1 mouse cellular context compared by ENCODE assay signal in the genomic region with DNA sequence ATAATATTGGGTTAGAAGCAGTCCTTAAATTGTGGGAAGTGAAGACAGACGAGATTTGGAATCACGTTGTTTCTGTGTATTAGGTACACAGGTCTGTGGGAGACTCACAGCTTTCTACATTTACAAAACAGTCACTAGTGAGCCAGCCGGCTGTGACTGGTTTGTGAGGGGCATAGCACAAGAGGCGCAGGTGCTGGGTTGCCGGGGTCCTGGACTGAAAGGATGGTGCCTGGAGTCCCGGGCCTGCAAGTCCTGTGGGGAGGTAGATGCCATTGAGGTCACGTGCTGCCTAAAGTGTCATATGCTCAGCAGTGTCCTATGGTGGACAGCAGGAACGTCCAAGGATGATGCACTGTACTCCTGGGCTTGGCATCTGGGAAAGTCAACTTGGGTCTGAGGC.
TF ChIP-seq lines count a peak whose summit lies in the region.

No protein-coding gene starts in this region.

TF ChIP-seq in MEL, 35 proteins besides CTCF, POLR2A, EP300 and RAD21 (continued from another document):
- TF ChIP-seq POLR2AphosphoS2 (IDR thresholded peaks at IDR 0.05; ENCODE audit: low read length) (no peak), TCF12 (IDR thresholded peaks at IDR 0.05; ENCODE audit: low read depth, low read length) (no peak), BHLHE40 (IDR thresholded peaks at IDR 0.05; ENCODE audit: borderline replicate concordance, low read depth, low read length) (no peak), TBP (IDR thresholded peaks at IDR 0.05; ENCODE audit: low read depth, low read length) (no peak), ZKSCAN1 (IDR thresholded peaks at IDR 0.05; ENCODE audit: low read depth, low read length) (no peak)
